Mouse (Mus musculus): ENCODE results near the gene Gm3618. TPM values are rescaled to one million over a fixed set of nuclear protein-coding genes. Genes with fewer than 3 reads are reported as not detected.
"Not testable (repeated sequence)": the region's sequence is repeated elsewhere in the genome, so short reads cannot be mapped to it uniquely, and the experiment has no call there.

Gm3618 gene
- not detected for total RNA-seq (2021)

DNA sequence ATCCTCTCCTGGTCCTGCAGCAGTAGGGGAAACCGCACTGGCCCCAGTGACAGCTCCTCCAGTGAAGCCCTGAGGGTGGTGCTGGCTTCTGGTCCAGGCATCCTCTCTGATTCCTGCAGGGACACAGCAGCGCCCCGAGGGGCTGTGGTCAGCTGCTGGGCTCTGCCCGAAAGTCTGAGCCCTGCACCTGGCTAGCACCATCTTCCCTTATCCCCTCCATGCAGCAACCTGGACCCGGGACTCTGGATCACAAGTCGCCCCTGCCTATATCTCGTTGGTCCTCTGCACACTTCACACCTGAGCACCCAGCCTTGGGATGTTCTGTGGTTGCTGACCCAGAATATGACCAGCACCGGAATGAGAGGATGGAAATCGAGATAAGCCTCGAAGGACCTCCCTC is at the start of gene Gm3618:
TSS of gene Gm3618 (minus strand) at position 101 of the 400 bp plus-strand sequence.
- DNase-seq (ENCODE audit: extremely low spot score in 1 of 2, low spot score in 1 of 2) = not testable (repeated sequence)

DNA sequence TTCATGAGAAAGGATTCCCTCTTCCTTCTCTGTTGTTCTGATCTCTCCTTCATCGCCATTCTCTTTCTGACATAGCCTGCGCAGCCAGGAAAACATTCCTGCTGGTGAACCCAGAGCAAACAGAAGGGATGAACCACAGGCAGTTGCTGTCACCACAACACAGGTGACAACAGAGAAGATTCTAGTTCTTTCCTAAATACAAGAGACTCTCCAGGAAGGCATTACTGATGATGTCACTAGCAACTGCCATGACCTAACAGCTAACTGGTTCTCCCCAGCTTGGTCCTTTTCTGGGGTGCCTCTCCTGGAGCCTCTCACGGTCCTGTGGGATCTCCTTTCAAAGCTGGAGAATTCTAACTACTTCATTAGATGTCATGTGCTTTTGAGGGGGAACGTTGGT is 46.7 kb upstream of the Gm3618 start, which contains the start of gene Gm16440:
TSS of gene Gm16440 (minus strand) at position 101 of the 400 bp plus-strand sequence.
- not testable (repeated sequence) for DNase-seq (ENCODE audit: extremely low spot score in 1 of 2, low spot score in 1 of 2)

- DNase-seq (ENCODE audit: extremely low spot score in 1 of 2, low spot score in 1 of 2) = not testable (repeated sequence)
Measured at GRCm38 (mm10) chr14:6304743-6305142, 38.7 kb downstream of the Gm3618 start, which contains the start of gene Gm21103. TSS of gene Gm21103 (minus strand) at chr14:6304843.

GRCm38 (mm10) chr14:6286931-6287715 is 56.4 kb downstream of the Gm3618 start, which contains the start of gene Gm3411:
TSS of gene Gm3411 (minus strand) at chr14:6287250.
- DNase-seq (ENCODE audit: extremely low spot score in 1 of 2, low spot score in 1 of 2) = peak; percentile 27 to 33

Other genes with a start within 250 kb of the Gm3618 start
- gene Gm8206, start 249.7 kb downstream of the Gm3618 start, total RNA-seq (2021) = under 1 TPM; 0.34 to 0.42 TPM
- 1 to 10 TPM in 1 of 2 experiments, under 1 TPM in 1; 0.66 to 1.5 TPM for gene Gm3468, start 235.0 kb downstream of the Gm3618 start, total RNA-seq (2021)
- not detected for gene Gm3476, start 217.9 kb downstream of the Gm3618 start, total RNA-seq (2021)
- gene Gm21560, start 124.4 kb downstream of the Gm3618 start, total RNA-seq (2021) = 1 to 10 TPM; 1.0 to 1.2 TPM
- gene Gm3411, start 56.4 kb downstream of the Gm3618 start, total RNA-seq (2021) = 1 to 10 TPM; 1.9 to 2.8 TPM
- not detected for gene Gm21103, start 38.8 kb downstream of the Gm3618 start, total RNA-seq (2021)
- gene Gm16440, start 46.6 kb upstream of the Gm3618 start, total RNA-seq (2021) = not detected
- 1 to 10 TPM in 1 of 2 experiments, under 1 TPM in 1; 0.61 to 1.5 TPM for gene Gm3591, start 68.8 kb upstream of the Gm3618 start, total RNA-seq (2021)
- gene Gm3594, start 100.9 kb upstream of the Gm3618 start, total RNA-seq (2021) = not detected
- not detected for gene Gm8356, start 193.6 kb upstream of the Gm3618 start, total RNA-seq (2021)
- under 1 TPM; 0.52 to 0.98 TPM for gene Gm3629, start 246.9 kb upstream of the Gm3618 start, total RNA-seq (2021)